Mouse (Mus musculus) CD4-positive helper T cell, adult 2 months (primary cell): ENCODE data around the gene Elk3.
A peak's percentile ranks its signal among the peaks of the same experiment; 100 is the strongest.

Source experiments
- DNase-seq: peaks from one replicate; pipeline ENCODE4 v3.0.0-alpha.2; 2012; ENCODE audit warnings: low read depth, missing footprints, low spot score

The Elk3 gene

GRCm38 (mm10) chr10:93269744-93270143, 41.2 kb downstream of the Elk3 start:
- no peak for DNase-seq

DNA sequence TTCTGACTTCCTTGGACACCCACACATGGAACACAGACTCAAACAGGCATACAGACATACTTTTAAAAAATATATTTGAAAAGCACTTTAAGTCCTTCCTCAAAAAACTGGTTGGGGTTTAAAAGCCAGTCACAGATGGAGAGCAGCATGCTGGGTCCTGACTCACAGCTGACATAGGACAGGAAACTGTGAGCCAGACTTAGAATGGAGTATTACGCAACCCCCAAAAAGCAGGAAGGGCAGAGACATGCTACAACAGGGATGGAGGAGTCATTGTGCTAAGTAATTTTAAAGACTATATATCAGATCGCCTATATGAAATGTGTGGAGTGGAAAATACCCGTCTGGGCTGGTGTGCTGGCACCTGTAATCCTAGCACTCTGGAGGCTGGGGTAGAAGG, 42.6 kb downstream of the Elk3 start:
- no peak for DNase-seq

DNA sequence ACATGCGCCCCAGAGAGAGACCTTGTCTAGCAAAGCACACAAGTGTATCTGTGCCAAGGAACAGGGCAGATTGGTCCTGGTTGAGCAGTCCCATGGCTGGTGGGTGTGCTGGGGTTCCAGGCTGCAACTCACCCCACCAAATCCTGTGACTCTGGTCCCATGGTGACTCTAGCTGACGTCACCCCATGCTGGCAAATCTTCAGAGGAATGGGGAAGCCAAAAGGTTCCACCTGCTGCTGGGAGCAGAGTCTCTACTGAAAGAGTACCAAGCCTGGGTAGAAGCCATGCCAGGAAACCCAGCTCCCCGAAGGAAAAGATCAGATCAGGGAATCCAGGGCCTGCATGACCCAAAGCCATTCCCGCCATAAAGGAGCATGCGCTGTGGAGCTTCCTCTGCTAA, 43.4 kb downstream of the Elk3 start:
- no peak for DNase-seq

DNA sequence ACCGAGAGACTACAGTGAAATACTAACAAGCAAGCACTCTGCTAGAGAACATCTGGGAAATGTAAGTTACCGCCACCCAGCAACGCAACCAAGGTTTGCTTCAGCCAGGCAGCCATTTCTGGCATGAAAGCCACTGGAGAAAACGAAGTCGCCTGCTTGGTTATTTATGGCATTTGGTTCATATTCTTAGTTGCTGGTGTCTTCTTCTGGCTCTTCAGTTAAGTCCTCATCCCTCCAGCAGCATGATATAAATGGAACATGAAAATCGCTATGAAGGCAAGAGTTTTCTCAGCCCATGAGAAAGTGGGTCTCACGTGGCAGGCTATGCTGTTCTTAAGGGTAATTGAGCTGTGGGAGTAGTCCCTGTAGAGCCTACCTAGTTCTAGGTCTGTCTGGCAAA, 44.4 kb downstream of the Elk3 start:
- DNase-seq, result no peak

DNA sequence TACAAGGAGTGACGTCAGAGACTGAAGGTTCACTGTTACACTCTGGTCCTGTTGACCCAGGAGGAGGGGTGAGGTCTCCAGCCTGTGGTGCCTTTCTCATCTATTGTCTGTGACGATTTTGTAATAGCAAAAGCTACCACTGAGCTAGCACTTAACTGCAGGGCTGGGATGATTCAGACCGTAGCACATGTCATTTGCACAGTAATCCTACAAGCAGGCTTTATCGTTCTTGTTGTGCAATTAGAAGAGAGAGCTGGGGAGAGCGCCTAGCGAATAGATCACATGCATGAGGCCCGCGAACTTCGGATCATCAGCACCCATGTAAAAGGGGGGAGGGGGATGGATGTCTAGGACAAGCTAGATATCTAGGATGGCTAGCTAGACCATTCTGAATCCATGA, 45.1 kb downstream of the Elk3 start:
- no peak for DNase-seq

- no peak for DNase-seq
These were observed 46.9 kb downstream of the Elk3 start for GRCm38 (mm10) chr10:93264001-93264400.

- DNase-seq, result no peak
These were observed 47.5 kb downstream of the Elk3 start for GRCm38 (mm10) chr10:93263431-93263830.

- DNase-seq, result peak; percentile 32
These were observed 48.9 kb downstream of the Elk3 start for GRCm38 (mm10) chr10:93261981-93262499.

- peak; percentile 51 for DNase-seq
These were observed 49.6 kb downstream of the Elk3 start for GRCm38 (mm10) chr10:93261132-93261980.

DNA sequence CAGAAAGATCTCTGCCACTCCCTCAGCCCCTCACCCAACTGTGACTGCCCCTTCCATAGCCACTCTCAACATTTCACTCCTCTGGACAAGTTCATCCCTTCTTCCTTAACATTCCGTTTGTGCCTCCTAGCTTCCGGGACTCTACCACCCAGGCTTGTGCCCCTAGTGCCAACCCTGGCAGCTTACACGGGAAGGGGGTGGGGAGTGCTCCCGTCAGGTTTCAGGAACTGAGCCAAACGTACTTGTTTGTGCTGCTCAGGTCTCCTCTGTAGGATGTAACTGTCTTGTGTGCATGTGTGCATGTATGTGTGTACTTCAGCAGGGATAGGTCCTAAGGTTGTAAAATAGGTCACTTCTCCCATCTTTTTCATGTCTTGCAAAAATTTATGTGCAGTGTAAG, 51.1 kb downstream of the Elk3 start:
- DNase-seq, result no peak

DNA sequence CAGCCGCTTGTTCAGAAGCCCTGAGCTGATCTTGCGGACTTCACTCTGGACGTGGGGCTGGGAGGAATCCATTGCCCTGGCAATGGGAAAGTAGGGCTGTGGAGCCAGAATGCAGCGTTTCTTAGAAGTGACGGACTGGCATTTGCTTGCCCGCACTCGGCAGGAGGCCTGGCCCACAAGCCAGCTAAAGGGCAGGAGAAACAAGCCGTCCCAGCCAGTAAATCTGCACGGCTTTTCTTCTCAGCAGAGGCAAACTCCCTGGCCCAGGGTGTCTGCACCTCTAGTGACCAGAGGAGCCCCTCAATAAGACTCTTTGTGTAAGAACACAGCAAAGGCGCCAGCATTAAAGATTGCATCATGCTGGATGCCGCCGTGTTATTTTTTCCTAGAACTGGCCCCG, 55.6 kb downstream of the Elk3 start:
- no peak for DNase-seq

DNA sequence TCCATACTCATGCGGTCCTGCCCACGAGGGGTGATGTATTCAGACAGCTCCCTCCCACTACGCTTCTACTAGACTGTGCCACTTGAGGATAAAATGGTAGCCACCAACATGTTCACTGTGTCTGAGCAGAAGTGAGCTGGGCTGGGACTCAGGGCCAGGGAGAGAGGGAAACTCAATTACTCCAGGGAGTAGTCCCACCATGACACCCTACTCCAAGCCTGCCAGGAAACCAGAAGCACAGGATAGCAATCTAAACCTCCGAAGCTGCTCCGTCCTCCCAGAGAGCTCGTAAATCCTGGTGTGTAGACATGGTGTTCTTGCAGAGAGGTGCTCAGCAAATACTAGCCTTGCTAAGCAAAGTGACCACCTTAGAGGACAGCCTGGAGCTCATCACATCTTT, 57.8 kb downstream of the Elk3 start:
- no peak for DNase-seq

DNA sequence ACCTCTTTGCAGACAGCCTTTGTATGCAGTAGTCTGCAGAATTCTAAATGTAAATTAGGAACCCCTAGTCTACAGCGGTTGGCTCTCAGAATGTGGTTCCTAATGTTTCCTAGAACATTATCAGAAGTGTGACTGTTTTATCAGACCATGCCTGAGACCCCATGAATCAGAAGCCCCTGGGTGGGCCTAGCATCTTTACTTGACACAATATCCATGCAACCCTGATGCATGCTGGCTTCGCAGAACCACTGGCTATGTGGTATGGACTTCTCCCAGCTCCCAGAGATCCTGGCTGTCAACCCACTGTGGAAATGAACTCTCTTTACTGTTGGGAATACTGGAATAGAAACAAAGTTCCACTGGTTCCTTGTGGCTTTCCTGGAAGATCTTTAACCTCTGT, 58.3 kb downstream of the Elk3 start:
- DNase-seq, result no peak

DNA sequence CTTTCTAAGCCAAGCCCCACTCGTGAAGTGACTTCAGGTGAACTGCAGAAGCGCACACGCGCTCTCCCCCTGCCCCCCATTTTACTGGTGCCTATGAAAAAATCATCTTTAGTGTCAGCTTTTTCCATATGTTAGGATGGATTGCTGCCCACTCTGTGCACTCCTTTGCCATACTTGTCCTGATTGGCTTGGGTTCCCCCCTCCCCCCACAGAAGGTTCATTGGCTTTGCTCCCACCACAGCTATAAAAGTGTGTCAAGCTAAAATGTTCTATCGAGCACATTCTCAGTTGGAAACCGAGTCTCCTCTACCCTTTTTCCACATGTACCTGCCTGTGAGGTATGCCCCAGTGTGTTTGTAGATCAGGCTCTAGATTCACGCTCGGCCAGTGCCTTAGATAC, 59.5 kb downstream of the Elk3 start:
- no peak for DNase-seq

DNA sequence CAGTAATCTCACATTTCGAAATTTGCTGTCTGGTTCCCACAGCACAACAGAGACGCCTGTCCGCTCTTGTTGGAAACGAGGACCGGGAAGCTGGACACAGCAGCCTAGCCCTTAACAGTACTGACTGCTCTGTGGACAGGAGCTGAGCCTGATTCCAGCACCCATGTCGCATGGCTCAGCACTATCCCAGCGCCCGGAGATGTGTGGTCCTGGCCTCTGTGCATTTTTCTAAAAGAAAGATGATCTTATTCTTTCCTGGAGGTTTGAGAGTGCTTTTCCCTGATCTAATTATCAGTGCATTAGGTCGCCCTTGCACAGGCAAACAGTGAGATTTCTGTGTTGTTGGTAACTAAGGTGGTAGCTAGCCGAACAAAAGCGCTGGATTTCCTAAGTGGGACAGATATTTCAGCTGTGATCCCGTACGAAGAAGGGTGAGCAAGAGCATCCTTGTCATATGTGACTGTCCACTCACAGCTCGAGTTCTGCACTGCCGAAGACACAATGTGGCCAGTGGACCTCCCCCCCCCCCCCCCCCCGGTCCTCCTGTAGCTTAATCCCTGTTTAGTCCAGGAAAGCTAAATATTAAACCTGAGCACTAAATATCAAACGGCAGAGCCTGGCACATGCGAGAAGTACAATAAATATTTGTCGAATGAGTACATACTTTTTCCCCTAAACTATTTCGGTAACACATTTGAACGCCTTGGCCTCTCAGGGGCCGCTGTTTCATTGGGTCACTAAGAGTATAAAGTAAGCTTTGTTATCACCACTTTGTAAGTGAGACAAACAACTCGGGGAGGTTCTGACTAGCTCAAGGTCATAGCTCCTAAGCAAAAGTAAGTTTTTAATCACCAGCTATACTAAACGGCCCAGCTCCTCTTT, 60.3 kb downstream of the Elk3 start:
- no peak for DNase-seq

DNA sequence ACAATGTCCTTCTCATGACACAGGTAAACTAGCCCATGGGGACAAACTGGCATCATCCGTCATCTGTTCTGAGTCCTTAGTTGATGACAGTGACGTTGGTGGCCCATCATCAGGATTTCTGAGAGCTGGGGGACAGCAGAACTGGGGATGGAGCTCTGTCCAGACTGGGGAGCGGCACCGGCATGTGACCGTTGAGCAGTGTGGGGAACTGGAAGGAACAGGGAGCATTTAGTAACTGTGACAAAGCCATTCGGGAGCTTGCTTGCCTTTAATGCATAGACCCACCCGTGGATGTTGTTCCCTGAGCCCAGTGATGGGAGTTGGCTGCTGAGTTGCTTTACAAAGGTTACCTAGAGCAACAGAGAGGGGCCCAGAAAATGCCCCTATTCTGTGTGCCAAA, 61.0 kb downstream of the Elk3 start:
- DNase-seq, result no peak

DNA sequence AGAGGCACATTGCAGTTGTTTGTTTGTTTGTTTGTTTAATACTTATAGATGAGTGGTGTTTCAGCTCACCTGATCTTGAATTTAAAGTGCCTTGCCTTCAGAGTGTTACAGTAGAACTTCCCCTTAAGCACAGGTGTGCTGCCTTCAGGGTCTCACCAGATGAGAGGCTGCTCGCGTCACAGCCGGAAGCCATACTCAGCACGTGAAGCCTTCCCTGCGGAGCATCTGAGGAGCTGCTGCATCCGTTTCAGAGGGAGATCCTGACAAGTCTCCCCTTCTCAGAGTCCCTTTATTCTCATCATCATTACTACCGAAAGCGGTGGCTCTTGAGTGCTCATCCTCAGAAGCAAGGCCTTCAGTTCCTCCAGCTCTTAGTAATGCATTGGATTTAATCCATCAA, 62.5 kb downstream of the Elk3 start:
- no peak for DNase-seq

- no peak for DNase-seq
These were observed 63.0 kb downstream of the Elk3 start for GRCm38 (mm10) chr10:93247902-93248301.

DNA sequence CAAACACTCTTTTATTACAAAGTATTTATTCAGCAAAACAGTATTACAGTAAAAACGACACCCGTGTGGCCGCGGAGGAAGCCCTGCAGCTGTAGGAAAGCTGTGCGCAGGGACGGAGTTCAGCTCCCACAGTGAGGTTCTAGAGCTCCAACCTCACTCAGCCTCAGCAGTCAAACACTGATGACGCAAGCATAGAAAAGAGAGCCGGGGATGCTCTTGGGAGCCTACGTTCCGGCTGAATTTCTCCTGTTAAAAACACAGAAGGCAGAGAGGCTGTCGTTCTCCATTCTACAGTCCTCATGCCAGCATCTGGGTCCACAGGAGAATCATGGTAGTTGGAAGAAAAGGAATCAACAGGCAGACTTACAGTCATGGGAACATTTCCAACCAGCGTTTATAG, 63.5 kb downstream of the Elk3 start:
- no peak for DNase-seq

DNA sequence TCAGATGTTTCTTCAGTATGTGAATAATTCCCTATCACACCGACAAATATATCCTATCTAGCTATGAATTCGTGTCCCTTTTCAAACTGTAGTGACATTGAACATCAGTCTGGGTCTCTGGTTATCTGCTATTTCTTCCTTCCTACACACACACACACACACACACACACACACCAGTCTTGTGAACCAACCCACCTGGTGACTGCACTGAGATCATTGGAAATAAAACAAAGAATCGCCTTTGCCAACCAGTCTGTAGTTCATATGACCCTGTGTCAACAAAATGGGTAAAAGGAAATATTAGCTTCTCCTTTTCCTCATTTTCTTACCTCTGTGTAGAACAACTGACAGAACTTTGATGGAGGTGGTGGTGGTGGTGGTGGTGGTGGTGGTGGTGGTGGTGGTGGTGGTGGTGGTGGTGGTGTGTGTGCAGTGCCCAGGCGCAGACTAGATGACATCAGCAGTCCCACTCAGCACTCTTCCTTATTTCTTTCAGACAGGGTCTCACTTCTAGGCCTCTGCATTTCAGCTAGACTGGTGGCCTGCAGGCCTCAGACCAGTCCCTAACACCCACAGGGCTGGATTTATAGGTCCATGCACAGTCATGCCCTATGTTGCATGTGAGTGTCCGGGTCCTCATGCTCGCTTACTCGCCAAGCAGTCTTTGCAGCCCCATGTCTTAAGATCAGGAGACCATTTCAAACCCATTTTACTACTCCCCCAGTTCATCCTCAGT, 64.6 kb downstream of the Elk3 start:
- DNase-seq, result no peak

- no peak for DNase-seq
These were observed 66.7 kb downstream of the Elk3 start for GRCm38 (mm10) chr10:93244209-93244705.

GRCm38 (mm10) chr10:93242861-93243260, 68.1 kb downstream of the Elk3 start:
- DNase-seq, result peak; percentile 45
